Mouse (Mus musculus) hindbrain, embryonic 15.5 days (tissue): ENCODE measurements around the gene Tcf25. TPM values are rescaled to one million over a fixed set of nuclear protein-coding genes. Genes with fewer than 3 reads are reported as not detected.
"Not testable (repeated sequence)": the region's sequence is repeated elsewhere in the genome, so short reads cannot be mapped to it uniquely, and the experiment has no call there.

Experiments used
- ATAC-seq: fragments of 200-750 bp; cut with Nextera tagmentation; 2 replicates; pipeline ENCODE4 v1.8.0; 2017; ENCODE audit warnings: low read depth, moderate number of reproducible peaks, moderate TSS enrichment; ENCODE audit not compliant: low FRiP score
- H3K27ac ChIP-seq: fragments of 300-500 bp; sonication (generic); replicated peaks from 2 replicates; pipeline ENCODE4 v1.5.1; 2015; ENCODE audit warnings: mild to moderate bottlenecking, inconsistent platforms
- H3K27me3 ChIP-seq: fragments of 300-500 bp; sonication (generic); 2 replicates; pipeline ENCODE4 v1.6.1; 2015; ENCODE audit warnings: control low read depth, inconsistent platforms
- H3K36me3 ChIP-seq: fragments of 300-500 bp; sonication (generic); 2 replicates; pipeline ENCODE4 v1.6.1; 2015; ENCODE audit warnings: control low read depth, inconsistent platforms
- H3K4me1 ChIP-seq: fragments of 300-500 bp; sonication (generic); replicated peaks from 2 replicates; pipeline ENCODE4 v1.6.1; 2015; ENCODE audit warnings: control low read depth, inconsistent platforms
- H3K4me2 ChIP-seq: fragments of 300-500 bp; sonication (generic); 2 replicates; pipeline ENCODE4 v1.6.1; 2015; ENCODE audit warnings: moderate library complexity, mild to moderate bottlenecking, inconsistent platforms
- H3K4me3 ChIP-seq: fragments of 300-500 bp; sonication (generic); 2 replicates; pipeline ENCODE4 v1.5.1; 2015; ENCODE audit warnings: mild to moderate bottlenecking, inconsistent platforms
- H3K9ac ChIP-seq: fragments of 300-500 bp; sonication (generic); 2 replicates; pipeline ENCODE4 v1.6.1; 2015; ENCODE audit warnings: inconsistent platforms
- H3K9me3 ChIP-seq: fragments of 300-500 bp; sonication (generic); 2 replicates; pipeline ENCODE4 v1.6.1; 2016; ENCODE audit warnings: control low read depth, inconsistent platforms
- WGBS: fragments of 180-500 bp; shearing (Covaris S2); methylation state at CpG from one replicate; pipeline ENCODE4 v1.1.7; 2015; 5-methylcytosine and 5-hydroxymethylcytosine counted together
- polyA plus RNA-seq: library from polyadenylated mRNA; unstranded; fragments of >200 nt; fragmentation: Nextera tagmentation; extraction: Ambion mirVana; gene quantifications from 2 replicates; pipeline ENCODE4 v1.2.1, GENCODE M21; 2015

Gene Tcf25
- polyA plus RNA-seq, 1 experiment from 2014 or later: 377 TPM

- Histone ChIP-seq H3K9ac (no peak overlapping the region), H3K27ac (no peak overlapping the region), H3K4me1 (peaks cover 18% of the 10 kb centered on the region), H3K4me2 (peak overlapping the region; percentile 68), H3K4me3 (peak overlapping the region; percentile 83), H3K9me3 (no peaks in the 10 kb centered on the region), H3K27me3 (no peaks in the 10 kb centered on the region), H3K36me3 (no peaks in the 10 kb centered on the region)
- 85% methylated on average over 5 of the region's 5 CpGs for WGBS
- ATAC-seq: peak; percentile 31; the same call in 1 of the 2 replicates
These were observed 68.8 kb downstream of the Tcf25 start for GRCm38 (mm10) chr8:123442351-123442750.

DNA sequence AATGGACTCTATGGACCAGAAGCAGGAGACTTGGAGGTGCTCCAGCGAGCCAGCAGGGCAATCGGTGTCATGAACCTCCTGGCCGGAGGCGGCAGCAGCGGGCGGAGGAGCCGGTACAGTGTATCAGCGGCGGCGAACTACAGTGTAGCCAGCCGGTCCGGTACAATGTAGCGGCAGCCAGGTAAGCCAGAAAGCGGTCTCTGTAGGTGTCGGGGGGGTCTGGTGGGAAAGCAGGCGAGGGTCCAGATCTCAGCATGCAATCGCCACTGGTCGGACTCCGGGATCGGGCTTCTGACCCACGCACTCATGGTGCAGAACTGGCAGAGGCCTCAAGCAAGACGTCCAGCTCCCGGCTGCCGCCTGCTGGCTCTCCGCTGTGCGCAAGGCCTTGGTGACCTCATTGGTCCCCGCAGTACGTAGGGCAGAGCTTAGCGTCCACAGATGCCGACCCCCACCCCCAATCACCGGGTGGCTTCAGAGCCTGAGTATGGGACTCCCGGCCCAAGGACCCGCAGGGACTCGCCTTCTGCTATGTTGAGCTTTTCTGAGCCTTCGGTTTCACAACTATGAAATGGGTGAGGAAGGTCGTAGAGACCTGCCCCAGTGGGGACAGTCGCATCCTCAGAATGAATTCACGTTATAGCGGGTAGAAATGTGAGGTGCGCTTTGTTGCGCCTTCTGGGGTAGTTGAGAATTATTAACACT is 69.5 kb downstream of the Tcf25 start:
- Histone ChIP-seq H3K27ac (peak overlapping the region; percentile 94), H3K27me3 (no peaks in the 10 kb centered on the region), H3K4me3 (peak overlapping the region; percentile 83)

DNA sequence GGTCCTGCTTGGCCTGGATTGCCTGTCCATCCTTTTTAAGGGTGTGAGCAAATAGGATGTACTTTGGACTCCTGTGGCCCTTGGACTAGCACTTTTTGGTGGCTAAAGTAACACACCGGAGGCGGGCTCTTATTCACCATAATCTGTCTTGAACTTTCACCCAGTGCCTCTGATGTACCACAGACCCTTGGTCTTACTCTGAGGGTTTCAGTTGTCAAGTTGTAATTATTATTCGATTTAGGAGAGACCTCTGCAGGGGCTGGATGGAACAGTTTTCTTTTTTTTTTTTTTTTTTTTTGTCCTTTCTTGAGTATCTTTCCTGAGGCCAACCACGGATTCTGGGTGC is 70.0 kb downstream of the Tcf25 start:
- H3K36me3 ChIP-seq: peaks cover 5% of the 10 kb centered on the region; the same call in 1 of the 2 replicates
- no peak for ATAC-seq
- H3K4me1 ChIP-seq: peaks cover 18% of the 10 kb centered on the region
- peak overlapping the region; percentile 68 for H3K4me2 ChIP-seq
- peak overlapping the region; percentile 94; the same call in 1 of the 2 replicates for H3K27ac ChIP-seq
- H3K4me3 ChIP-seq: peak overlapping the region; percentile 83
- 30% methylated on average over 4 of the region's 4 CpGs for WGBS
- peak overlapping the region; percentile 84 for H3K9ac ChIP-seq
- H3K27me3 ChIP-seq: no peaks in the 10 kb centered on the region
- no peaks in the 10 kb centered on the region for H3K9me3 ChIP-seq

More for the DNA sequence above, 69.5 kb downstream of the Tcf25 start:
- H3K9ac ChIP-seq: peak overlapping the region; percentile 84
- no peaks in the 10 kb centered on the region for H3K9me3 ChIP-seq
- H3K4me1 ChIP-seq: peaks cover 18% of the 10 kb centered on the region
- peak overlapping the region; percentile 68 for H3K4me2 ChIP-seq
- ATAC-seq: peak; percentile 95
- no peaks in the 10 kb centered on the region for H3K36me3 ChIP-seq
- WGBS: under 1% methylated on average over 41 of the region's 41 CpGs

DNA sequence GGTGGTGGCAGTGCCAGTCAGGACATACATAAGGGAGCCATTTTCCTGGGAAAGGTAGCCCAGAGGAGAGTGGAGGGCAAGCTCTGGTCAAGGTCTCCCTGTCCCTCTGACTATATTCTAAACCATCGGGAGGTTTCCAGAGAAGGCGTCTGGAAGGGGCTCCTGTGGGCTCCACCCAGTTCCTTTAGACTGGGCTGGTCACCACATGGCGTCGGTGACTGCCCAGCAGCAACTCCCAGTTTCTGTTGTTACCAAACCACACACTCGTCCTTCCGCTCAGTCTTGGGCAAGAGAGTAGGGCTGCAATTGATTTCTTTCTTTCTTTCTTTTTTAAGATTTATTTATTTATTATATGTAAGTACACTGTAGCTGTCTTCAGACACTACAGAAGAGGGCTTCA is 70.6 kb downstream of the Tcf25 start:
- H3K4me1 ChIP-seq: peaks cover 18% of the 10 kb centered on the region
- peak overlapping the region; percentile 83 for H3K4me3 ChIP-seq
- no peaks in the 10 kb centered on the region for H3K9me3 ChIP-seq
- no peak for ATAC-seq
- no peak overlapping the region for H3K27ac ChIP-seq
- no peak overlapping the region for H3K9ac ChIP-seq
- no peaks in the 10 kb centered on the region for H3K27me3 ChIP-seq
- WGBS: 90% methylated on average over 6 of the region's 6 CpGs
- peaks cover 7% of the 10 kb centered on the region; the same call in 1 of the 2 replicates for H3K36me3 ChIP-seq
- peak overlapping the region; percentile 68 for H3K4me2 ChIP-seq

DNA sequence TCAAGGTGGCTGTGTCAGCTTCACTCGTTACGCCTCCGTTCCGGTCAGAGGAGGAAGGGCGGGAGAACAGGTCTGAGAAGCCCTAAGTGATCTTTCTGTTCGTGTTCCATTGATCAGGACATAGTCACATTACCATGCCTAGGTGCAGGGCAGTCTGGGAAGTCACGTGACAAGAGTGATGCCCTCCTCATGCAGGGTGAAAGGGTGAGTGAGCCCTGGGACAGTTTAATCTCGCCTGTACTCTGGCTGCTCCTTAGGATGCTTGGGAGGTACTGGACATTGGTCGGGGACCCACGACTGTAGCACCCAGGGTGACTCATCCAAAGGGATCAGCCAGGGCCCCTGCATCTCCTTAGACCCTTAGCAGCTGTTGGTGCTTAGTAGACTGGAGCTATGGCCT is 72.4 kb downstream of the Tcf25 start:
- H3K4me1 ChIP-seq: peaks cover 18% of the 10 kb centered on the region
- H3K27me3 ChIP-seq: no peaks in the 10 kb centered on the region
- no peak overlapping the region for H3K9ac ChIP-seq
- H3K36me3 ChIP-seq: peaks cover 13% of the 10 kb centered on the region; the same call in 1 of the 2 replicates
- H3K9me3 ChIP-seq: no peaks in the 10 kb centered on the region
- no peak for ATAC-seq
- 89% methylated on average over 10 of the region's 10 CpGs for WGBS
- no peak overlapping the region for H3K27ac ChIP-seq
- no peak overlapping the region for H3K4me3 ChIP-seq
- H3K4me2 ChIP-seq: no peak overlapping the region

DNA sequence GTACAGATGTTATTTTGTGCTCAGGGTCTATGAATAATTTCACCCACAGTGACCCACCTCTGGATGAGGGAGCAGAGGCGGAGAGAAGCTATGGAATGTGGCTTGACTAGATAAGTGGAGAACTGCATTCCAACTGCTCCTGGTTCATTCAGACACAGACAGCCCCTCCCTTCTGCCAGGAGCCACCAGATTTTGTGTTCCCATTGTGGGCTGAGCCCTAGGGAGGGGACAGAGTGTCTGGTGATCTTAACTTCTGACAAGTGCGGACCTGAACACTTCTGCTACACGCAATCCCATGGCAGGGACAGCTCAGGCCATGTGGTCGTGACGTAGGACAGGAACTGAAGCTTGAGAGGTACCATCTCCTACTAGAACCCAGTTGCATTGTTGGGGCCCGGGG is 73.2 kb downstream of the Tcf25 start:
- Histone ChIP-seq H3K9ac (no peak overlapping the region), H3K4me1 (peaks cover 18% of the 10 kb centered on the region), H3K4me3 (no peak overlapping the region), H3K4me2 (no peak overlapping the region), H3K9me3 (no peaks in the 10 kb centered on the region), H3K27me3 (no peaks in the 10 kb centered on the region), H3K36me3 (peaks cover 19% of the 10 kb centered on the region; the same call in 1 of the 2 replicates), H3K27ac (no peak overlapping the region)
- WGBS: 93% methylated on average over 6 of the region's 6 CpGs
- ATAC-seq: no peak

DNA sequence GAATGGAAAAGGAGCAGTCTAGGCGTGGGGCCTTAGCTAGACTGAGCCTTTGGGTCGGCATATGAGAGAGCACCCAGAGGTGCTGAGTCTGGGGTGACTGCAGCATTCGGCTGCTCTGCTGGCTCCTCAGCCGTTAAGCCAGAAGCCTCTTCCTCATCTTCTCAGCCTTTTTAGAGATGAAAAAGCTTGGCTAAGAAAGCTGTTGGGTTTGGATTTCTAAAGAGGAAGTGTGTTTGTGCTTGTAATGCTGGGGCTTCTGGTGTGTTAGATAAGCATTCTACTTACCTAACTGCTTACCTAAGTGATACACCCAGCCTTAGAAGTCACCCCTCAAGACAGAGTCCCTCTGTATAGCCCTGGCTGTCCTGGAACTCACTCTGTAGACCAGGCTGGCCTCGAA is 77.2 kb downstream of the Tcf25 start:
- no peak for ATAC-seq
- no peaks in the 10 kb centered on the region for H3K9me3 ChIP-seq

GRCm38 (mm10) chr8:123451747-123452146 is 78.2 kb downstream of the Tcf25 start:
- H3K4me1 ChIP-seq, H3K27ac ChIP-seq, H3K27me3 ChIP-seq, H3K9ac ChIP-seq, ATAC-seq, H3K4me2 ChIP-seq, H3K9me3 ChIP-seq, H3K4me3 ChIP-seq: not testable (repeated sequence)
- 97% methylated on average over 12 of the region's 12 CpGs for whole genome bisulfite sequencing
- H3K36me3 ChIP-seq: peaks cover 60% of the 10 kb centered on the region

More for the DNA sequence above, 77.2 kb downstream of the Tcf25 start:
- Histone ChIP-seq H3K27ac (no peak overlapping the region), H3K4me3 (no peak overlapping the region), H3K4me1 (no peaks in the 10 kb centered on the region), H3K9ac (no peak overlapping the region), H3K36me3 (peaks cover 50% of the 10 kb centered on the region), H3K4me2 (no peak overlapping the region), H3K27me3 (no peaks in the 10 kb centered on the region)
- WGBS: 92% methylated on average over 5 of the region's 5 CpGs

GRCm38 (mm10) chr8:123452149-123452548 is 78.6 kb downstream of the Tcf25 start:
- Histone ChIP-seq H3K9me3 (no peaks in the 10 kb centered on the region), H3K27ac (no peak overlapping the region), H3K4me1 (no peaks in the 10 kb centered on the region), H3K9ac (no peak overlapping the region), H3K36me3 (peaks cover 64% of the 10 kb centered on the region), H3K27me3 (no peaks in the 10 kb centered on the region), H3K4me3 (no peak overlapping the region), H3K4me2 (no peak overlapping the region)
- 85% methylated on average over 4 of the region's 4 CpGs for WGBS
- ATAC-seq: no peak

- Histone ChIP-seq H3K36me3 (peaks cover 73% of the 10 kb centered on the region), H3K27ac (no peak overlapping the region), H3K27me3 (no peaks in the 10 kb centered on the region), H3K4me3 (no peak overlapping the region), H3K4me2 (no peak overlapping the region), H3K9ac (no peak overlapping the region), H3K9me3 (no peaks in the 10 kb centered on the region), H3K4me1 (no peaks in the 10 kb centered on the region)
- WGBS: 76% methylated on average over 7 of the region's 7 CpGs
- ATAC-seq: no peak
These were observed 79.7 kb downstream of the Tcf25 start for GRCm38 (mm10) chr8:123453291-123453690.
